In the genomic region with DNA sequence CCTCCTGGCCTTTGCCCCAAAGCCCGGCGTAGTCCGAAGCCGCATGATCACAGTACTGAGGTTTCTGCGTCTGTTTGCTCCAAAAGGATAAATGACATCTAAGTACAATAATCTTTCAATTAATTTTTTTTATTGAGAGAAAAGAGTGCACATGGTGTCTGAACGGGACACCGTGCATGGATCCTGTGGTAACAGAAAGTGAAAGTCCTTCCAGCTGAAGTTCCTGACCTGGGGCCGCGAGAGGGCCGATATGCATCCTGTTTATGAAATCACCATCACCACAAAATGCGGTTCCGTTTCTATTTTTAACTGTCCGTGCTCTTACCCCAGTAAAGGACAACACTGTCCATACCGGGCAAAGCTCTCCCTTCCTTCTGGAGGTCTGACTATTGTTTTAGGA, we compare ENCODE assay signal across 8 mouse cellular contexts.
DNase-seq lines count a peak whose midpoint lies in the region; ATAC-seq and TF ChIP-seq lines count a peak whose summit lies in the region.

No protein-coding gene starts in this region.

- H3K36me3 ChIP-seq in stomach, postnatal 0 days (ENCODE audit: control insufficient read depth, insufficient read depth, low read length): no peaks in the 10 kb centered on the region
- H3K36me3 ChIP-seq in forebrain, embryonic 12.5 days (replicated peaks): no peaks in the 10 kb centered on the region

- no peaks in the 10 kb centered on the region for H3K27me3 ChIP-seq in stomach, postnatal 0 days (ENCODE audit: control insufficient read depth, insufficient read depth, low read length)
- H3K27me3 ChIP-seq in forebrain, embryonic 12.5 days: no peaks in the 10 kb centered on the region

- TF ChIP-seq POLR2A in lung, adult 2 months (IDR thresholded peaks at IDR 0.05; ENCODE audit: borderline replicate concordance, extremely low read depth, low read depth, low read length): peak; percentile 16; the same call in 1 of the 2 replicates

- H3K27ac ChIP-seq in stomach, postnatal 0 days (replicated peaks): no peak overlapping the region
- H3K27ac ChIP-seq in forebrain, embryonic 12.5 days: no peak overlapping the region

- no peak overlapping the region for H3K9ac ChIP-seq in stomach, postnatal 0 days (ENCODE audit: low read length)
- H3K9ac ChIP-seq in forebrain, embryonic 12.5 days: no peak overlapping the region

- no peak for TF ChIP-seq CTCF in lung, adult 2 months (IDR thresholded peaks at IDR 0.05; ENCODE audit: insufficient read depth, low read length)
- no peak for TF ChIP-seq CTCF in stomach, postnatal 0 days (IDR thresholded peaks at IDR 0.05; ENCODE audit: low read depth)

- H3K4me1 ChIP-seq in lung, adult 2 months (ENCODE audit: control insufficient read depth, insufficient read depth, low read length): peaks cover 5% of the 10 kb centered on the region
- H3K4me1 ChIP-seq in stomach, postnatal 0 days (replicated peaks; ENCODE audit: control insufficient read depth, insufficient read depth): no peaks in the 10 kb centered on the region
- H3K4me1 ChIP-seq in forebrain, embryonic 12.5 days: no peaks in the 10 kb centered on the region

- DNase-seq in B cell, adult 2 months: peak; percentile 66 to 69
- peak; percentile 27 to 44 for DNase-seq in gastrocnemius, adult 8-10 months (ENCODE audit: low spot score in 2 of 2)
- peak; percentile 41 for DNase-seq in kidney, adult 18-20 months
- DNase-seq in lung, adult 2 months: peak; percentile 20
- DNase-seq in stomach, postnatal 0 days (ENCODE audit: low spot score): no peak
- no peak for DNase-seq in cerebellum, postnatal 4 days (ENCODE audit: low spot score in 2 of 2)
- no peak for DNase-seq in left cerebral cortex, postnatal 10 days (ENCODE audit: extremely low spot score in 1 of 2, low spot score in 2 of 2)

- H3K4me2 ChIP-seq in stomach, postnatal 0 days (replicated peaks; ENCODE audit: low read depth): peak overlapping the region; percentile 2; the same call in 1 of the 2 replicates
- no peak overlapping the region for H3K4me2 ChIP-seq in forebrain, embryonic 12.5 days

- H3K9me3 ChIP-seq in stomach, postnatal 0 days (ENCODE audit: control insufficient read depth, low read length): no peaks in the 10 kb centered on the region
- no peaks in the 10 kb centered on the region for H3K9me3 ChIP-seq in forebrain, embryonic 12.5 days

- H3K4me3 ChIP-seq in lung, adult 2 months (replicated peaks; ENCODE audit: extremely low read depth, low read depth, low read length): peak overlapping the region; percentile 80
- H3K4me3 ChIP-seq in stomach, postnatal 0 days (ENCODE audit: low read depth, low read length): no peak overlapping the region
- H3K4me3 ChIP-seq in forebrain, embryonic 12.5 days (replicated peaks): no peak overlapping the region

- WGBS in lung, adult 2 months: 38% methylated on average over 14 of the region's 14 CpGs
- WGBS in stomach, postnatal 0 days: 67% methylated on average over 14 of the region's 14 CpGs
- 92% methylated on average over 14 of the region's 14 CpGs for WGBS in forebrain, embryonic 12.5 days

- no peak for TF ChIP-seq EP300 in stomach, postnatal 0 days (optimal IDR thresholded peaks at IDR 0.05)

- intact Hi-C loops in left cerebral cortex, postnatal 10 days (cut with DNase I): no loop called here

- ATAC-seq in stomach, postnatal 0 days (ENCODE audit: low FRiP score, low TSS enrichment): no peak
- ATAC-seq in forebrain, embryonic 12.5 days (ENCODE audit: low FRiP score): no peak

Comparison
In these comparisons a context has a peak if more than half of its experiments do, and no peak if none do; other contexts are left out.
1. DNase-seq: peak in B cell, adult 2 months (2 of 2), gastrocnemius, adult 8-10 months (2 of 2), kidney, adult 18-20 months (single experiment) and lung, adult 2 months (single experiment); none in stomach, postnatal 0 days (single experiment), cerebellum, postnatal 4 days (0 of 2) and left cerebral cortex, postnatal 10 days (0 of 2).